Mouse (Mus musculus) macrophage (primary cell): ENCODE results near the gene Sez6l2. TPM values are rescaled to one million over a fixed set of nuclear protein-coding genes. Genes with fewer than 3 reads are reported as not detected.

Experiments used
- H3K27ac ChIP-seq: fragments of 350-480 bp; formaldehyde crosslinking; 2 replicates; pipeline ENCODE4 v1.9.0; 2021
- H3K36me3 ChIP-seq: fragments of 350-480 bp; formaldehyde crosslinking; 2 replicates; pipeline ENCODE4 v1.9.0; 2021; ENCODE audit errors: inconsistent target
- H3K4me3 ChIP-seq: fragments of 350-480 bp; formaldehyde crosslinking; 2 replicates; pipeline ENCODE4 v1.9.0; 2021; ENCODE audit errors: inconsistent target
- H3K79me2 ChIP-seq: fragments of 350-480 bp; formaldehyde crosslinking; 2 replicates; pipeline ENCODE4 v1.9.0; 2021; ENCODE audit errors: inconsistent target
- WGBS: methylation state at CpG from one replicate; pipeline ENCODE4 v1.1.7; 2026; ENCODE audit warnings: inconsistent platforms; ENCODE audit not compliant: missing documents; 5-methylcytosine and 5-hydroxymethylcytosine counted together
- polyA plus RNA-seq: library from polyadenylated mRNA; stranded (reverse); fragments of 250-400 nt; gene quantifications from 3 replicates; pipeline ENCODE4 v1.2.4, GENCODE M21; 2018; ENCODE audit warnings: inconsistent platforms

Gene Sez6l2
- polyA plus RNA-seq, 1 experiment from 2014 or later: 1.4 TPM

- Histone ChIP-seq H3K4me3 (no peak overlapping the region), H3K79me2 (peaks cover 100% of the 10 kb centered on the region), H3K36me3 (no peaks in the 10 kb centered on the region), H3K27ac (peak overlapping the region; percentile 93; the same call in 1 of the 2 replicates)
- 91% methylated on average over 6 of the region's 6 CpGs for WGBS
Measured at GRCm38 (mm10) chr7:127007313-127008024, 57.1 kb downstream of the Sez6l2 start.

GRCm38 (mm10) chr7:127008239-127009019 is 58.1 kb downstream of the Sez6l2 start:
- H3K79me2 ChIP-seq: peaks cover 100% of the 10 kb centered on the region
- 15% methylated on average over 8 of the region's 9 CpGs for WGBS
- peak overlapping the region; percentile 4; the same call in 1 of the 2 replicates for H3K4me3 ChIP-seq
- no peaks in the 10 kb centered on the region for H3K36me3 ChIP-seq
- H3K27ac ChIP-seq: peak overlapping the region; percentile 93

DNA sequence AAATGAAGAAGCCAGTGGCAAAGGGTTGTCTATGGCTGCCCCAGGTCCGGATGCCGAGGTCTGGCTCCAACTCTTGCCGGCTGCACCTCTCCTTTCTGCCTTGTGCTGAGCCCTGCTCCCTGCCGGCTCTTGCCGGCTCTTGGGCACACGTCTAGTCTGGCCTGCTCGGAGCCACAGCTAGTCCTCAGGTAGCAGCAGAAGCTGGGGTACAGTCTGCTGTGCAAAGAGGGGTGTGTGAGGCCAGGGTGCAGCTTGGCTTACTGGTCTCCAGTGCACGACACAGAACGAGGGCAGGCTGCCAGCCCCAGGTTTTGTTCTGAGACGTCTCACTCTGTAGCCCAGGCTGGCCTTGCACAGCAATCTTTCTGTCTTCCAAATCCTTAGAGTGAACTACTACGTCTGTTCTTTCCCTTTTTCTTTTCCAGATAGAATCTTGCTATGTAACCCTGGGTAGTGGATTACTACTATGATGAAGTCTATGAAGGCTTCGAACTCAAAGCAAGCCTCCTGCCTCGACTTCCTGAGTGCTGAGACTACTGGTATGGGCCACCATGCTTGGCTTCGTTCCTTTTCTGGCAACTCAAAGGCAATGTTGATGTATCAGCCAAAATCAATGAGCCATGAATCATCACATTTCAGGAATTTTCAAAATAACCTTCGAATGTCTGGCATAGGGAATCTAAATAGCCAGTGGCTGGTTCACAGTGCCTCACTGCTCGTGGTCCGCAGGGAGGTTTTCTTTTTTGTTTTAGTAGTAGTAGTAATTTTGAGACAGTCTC is 59.1 kb downstream of the Sez6l2 start:
- Histone ChIP-seq H3K36me3 (no peaks in the 10 kb centered on the region), H3K4me3 (no peak overlapping the region), H3K27ac (peak overlapping the region; percentile 93), H3K79me2 (peaks cover 100% of the 10 kb centered on the region)
- 70% methylated on average over 17 of the region's 17 CpGs for WGBS

DNA sequence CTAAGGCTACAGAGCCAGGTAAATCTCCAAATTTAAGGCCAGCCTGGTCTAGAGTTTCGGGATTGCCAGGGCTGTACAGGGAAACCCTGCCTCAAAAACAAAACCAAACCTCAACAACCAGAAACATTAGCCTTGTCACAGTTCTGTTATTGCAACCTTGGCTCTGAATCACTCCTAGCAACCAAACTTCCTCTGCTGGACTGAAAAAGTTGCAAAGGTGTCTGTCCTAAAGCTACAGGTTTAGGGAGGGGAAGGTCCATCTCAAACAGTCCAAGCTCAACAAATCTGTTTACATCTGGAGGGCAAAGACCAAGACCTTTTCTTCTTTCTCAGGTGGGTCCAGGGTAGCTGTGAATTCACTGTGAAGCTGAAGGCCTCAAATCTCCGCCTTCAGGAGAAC is 60.7 kb downstream of the Sez6l2 start:
- peaks cover 100% of the 10 kb centered on the region for H3K79me2 ChIP-seq
- H3K27ac ChIP-seq: peak overlapping the region; percentile 19
- no peaks in the 10 kb centered on the region for H3K36me3 ChIP-seq
- no peak overlapping the region for H3K4me3 ChIP-seq
- 79% methylated on average over 2 of the region's 2 CpGs for WGBS

DNA sequence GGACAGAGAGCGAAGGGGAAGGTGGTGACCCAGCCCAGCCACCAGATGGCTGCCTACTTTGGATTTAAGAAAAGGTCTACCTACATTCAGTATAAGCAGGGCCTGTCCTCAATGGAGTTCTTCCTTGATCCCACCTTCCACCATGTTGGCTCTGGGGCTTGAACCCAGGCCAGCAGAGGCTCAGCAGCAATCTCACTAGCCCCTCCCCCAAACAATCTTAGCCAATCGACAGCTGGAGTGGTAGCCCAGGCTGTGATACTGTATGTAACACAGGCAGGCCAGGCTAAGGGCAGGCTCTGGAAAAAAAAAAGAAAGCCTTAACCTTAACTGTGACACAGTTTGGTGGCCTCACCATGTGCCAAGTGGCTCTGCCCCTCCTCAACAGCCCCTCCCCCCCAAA is 61.4 kb downstream of the Sez6l2 start:
- Histone ChIP-seq H3K27ac (no peak overlapping the region), H3K36me3 (no peaks in the 10 kb centered on the region), H3K79me2 (peaks cover 93% of the 10 kb centered on the region), H3K4me3 (no peak overlapping the region)
- WGBS: 80% methylated on average over 2 of the region's 2 CpGs

DNA sequence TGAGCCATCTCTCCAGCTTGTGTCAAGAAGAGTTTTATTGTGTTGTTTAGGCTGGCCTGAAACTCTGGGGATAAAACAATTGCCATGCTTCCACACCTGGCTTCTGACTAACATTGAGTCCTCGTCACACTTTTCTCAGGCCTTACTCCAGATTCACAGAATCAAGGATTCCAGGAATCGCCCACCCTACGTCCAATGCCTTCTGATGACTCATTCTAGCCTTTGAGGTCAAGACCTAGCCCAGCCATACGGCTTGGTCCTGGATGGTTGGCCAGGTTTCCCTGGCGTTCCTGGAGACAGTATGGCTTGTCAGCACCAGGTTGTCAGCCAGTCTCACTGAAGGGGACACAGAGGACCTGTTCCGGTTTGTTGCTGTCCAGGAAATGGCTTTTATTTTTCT is 62.0 kb downstream of the Sez6l2 start:
- peaks cover 87% of the 10 kb centered on the region for H3K79me2 ChIP-seq
- H3K4me3 ChIP-seq: no peak overlapping the region
- 97% methylated on average over 6 of the region's 6 CpGs for WGBS
- no peak overlapping the region for H3K27ac ChIP-seq
- no peaks in the 10 kb centered on the region for H3K36me3 ChIP-seq

DNA sequence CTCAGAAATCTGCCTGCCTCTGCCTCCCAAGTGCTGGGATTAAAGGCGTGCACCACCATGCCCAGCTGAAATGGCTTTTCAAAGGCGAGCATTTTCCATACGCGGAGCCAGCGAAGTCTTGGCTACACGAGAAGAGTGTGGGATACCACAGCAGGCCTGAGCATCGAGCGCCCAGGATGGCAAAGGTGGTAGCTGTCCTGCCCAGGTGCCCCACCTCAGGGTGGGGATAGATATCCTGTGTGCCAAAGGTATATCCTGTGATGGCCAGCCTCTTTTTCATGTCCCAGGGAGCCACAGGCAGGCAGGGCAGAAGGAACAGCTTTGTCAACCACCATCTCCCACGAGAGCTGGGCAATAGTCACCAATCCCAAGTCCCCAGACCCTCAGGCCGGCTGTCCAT is 62.5 kb downstream of the Sez6l2 start:
- peaks cover 82% of the 10 kb centered on the region for H3K79me2 ChIP-seq
- 0 out of 2 replicates have a peak overlapping the region, but pooled peaks have one; percentile 93 for H3K27ac ChIP-seq
- H3K4me3 ChIP-seq: 0 out of 2 replicates have a peak overlapping the region, but pooled peaks have one; percentile 88
- H3K36me3 ChIP-seq: no peaks in the 10 kb centered on the region
- WGBS: 96% methylated on average over 10 of the region's 10 CpGs

- no peaks in the 10 kb centered on the region for H3K36me3 ChIP-seq
- peak overlapping the region; percentile 88 for H3K4me3 ChIP-seq
- peaks cover 77% of the 10 kb centered on the region for H3K79me2 ChIP-seq
- H3K27ac ChIP-seq: peak overlapping the region; percentile 93
- 87% methylated on average over 6 of the region's 6 CpGs for WGBS
Measured at GRCm38 (mm10) chr7:127013385-127013784, 63.0 kb downstream of the Sez6l2 start.

GRCm38 (mm10) chr7:127014320-127014719 is 64.0 kb downstream of the Sez6l2 start, which contains the start of gene Mvp:
TSS of gene Mvp (minus strand) at chr7:127014621.
- under 1% methylated on average over 11 of the region's 11 CpGs for whole genome bisulfite sequencing
- peak within 1 kb of the TSS; percentile 88 for H3K4me3 ChIP-seq
- peak within 1 kb of the TSS; percentile 93 for H3K27ac ChIP-seq
- H3K79me2 ChIP-seq: peaks cover 67% of the 10 kb centered on the region
- H3K36me3 ChIP-seq: no peaks in the 10 kb centered on the region

DNA sequence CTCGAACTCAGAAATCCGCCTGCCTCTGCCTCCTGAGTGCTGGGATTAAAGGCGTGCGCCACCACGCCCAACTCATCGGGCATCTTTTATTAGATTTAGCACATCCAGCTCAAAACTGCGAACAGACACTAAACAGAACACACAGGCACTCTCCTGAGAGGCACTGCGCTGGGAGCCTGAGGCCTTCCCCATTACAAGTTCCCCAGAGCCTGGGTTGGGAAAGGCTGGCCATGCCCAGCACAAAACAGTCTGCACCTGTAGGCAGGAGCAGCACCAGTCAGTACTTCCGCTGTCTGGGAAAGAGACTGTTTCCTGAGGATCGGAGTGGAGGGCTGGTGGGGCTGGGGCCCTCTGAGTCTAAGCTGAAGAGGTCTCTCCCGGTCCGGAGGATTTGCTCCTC is 64.6 kb downstream of the Sez6l2 start:
- H3K4me3 ChIP-seq: peak overlapping the region; percentile 88; the same call in 1 of the 2 replicates
- peaks cover 60% of the 10 kb centered on the region for H3K79me2 ChIP-seq
- WGBS: 95% methylated on average over 12 of the region's 12 CpGs
- H3K27ac ChIP-seq: peak overlapping the region; percentile 93; the same call in 1 of the 2 replicates
- H3K36me3 ChIP-seq: no peaks in the 10 kb centered on the region

DNA sequence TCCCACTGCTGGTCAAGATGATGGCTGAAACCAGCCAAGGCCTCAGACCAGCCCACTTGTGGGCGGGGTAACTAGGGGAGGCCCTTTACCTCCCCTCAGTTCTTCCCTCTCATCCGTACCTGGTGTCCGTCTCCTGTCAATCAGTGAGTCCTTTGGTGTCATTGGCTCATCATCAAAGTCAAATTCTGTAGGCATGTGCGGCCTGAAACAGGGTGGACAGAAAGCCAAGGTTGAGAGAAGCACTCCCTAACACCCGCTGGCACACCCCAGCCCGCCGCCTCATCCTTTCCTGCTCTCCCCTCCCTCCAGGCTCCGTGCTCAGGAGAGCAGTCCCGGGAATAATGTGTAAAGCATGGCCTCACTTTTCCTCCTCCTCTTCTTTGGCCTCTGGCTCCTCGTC is 65.7 kb downstream of the Sez6l2 start:
- Histone ChIP-seq H3K79me2 (peaks cover 50% of the 10 kb centered on the region), H3K4me3 (peak overlapping the region; percentile 88), H3K27ac (peak overlapping the region; percentile 93), H3K36me3 (no peaks in the 10 kb centered on the region)
- 6% methylated on average over 10 of the region's 10 CpGs for WGBS

DNA sequence TGATC is 65.9 kb downstream of the Sez6l2 start, which contains the start of gene Pagr1b:
Gene Pagr1b (minus strand): TSS at position 4 of the 5 bp plus-strand sequence.
- Histone ChIP-seq H3K4me3 (peak within 1 kb of the TSS; percentile 88), H3K27ac (peak within 1 kb of the TSS; percentile 93), H3K36me3 (no peaks in the 10 kb centered on the region), H3K79me2 (peaks cover 48% of the 10 kb centered on the region)

GRCm38 (mm10) chr7:127016486-127016938 is 66.1 kb downstream of the Sez6l2 start:
- H3K36me3 ChIP-seq: no peaks in the 10 kb centered on the region
- H3K79me2 ChIP-seq: peaks cover 45% of the 10 kb centered on the region
- H3K27ac ChIP-seq: peak overlapping the region; percentile 93
- WGBS: under 1% methylated on average over 22 of the region's 22 CpGs
- peak overlapping the region; percentile 88 for H3K4me3 ChIP-seq

- Histone ChIP-seq H3K27ac (peak within 1 kb of the TSS; percentile 93), H3K79me2 (peaks cover 38% of the 10 kb centered on the region), H3K4me3 (peak within 1 kb of the TSS; percentile 88), H3K36me3 (0 out of 2 replicates have a peak, but pooled peaks cover under 1% of the 10 kb centered on the region)
- WGBS: 3% methylated on average over 39 of the region's 39 CpGs
Measured at GRCm38 (mm10) chr7:127016971-127017949, 66.9 kb downstream of the Sez6l2 start, which contains the start of gene Pagr1a. TSS of gene Pagr1a (minus strand) at chr7:127017352.
